Comparison of ENCODE assay signal across 8 mouse cellular contexts in the genomic region with DNA sequence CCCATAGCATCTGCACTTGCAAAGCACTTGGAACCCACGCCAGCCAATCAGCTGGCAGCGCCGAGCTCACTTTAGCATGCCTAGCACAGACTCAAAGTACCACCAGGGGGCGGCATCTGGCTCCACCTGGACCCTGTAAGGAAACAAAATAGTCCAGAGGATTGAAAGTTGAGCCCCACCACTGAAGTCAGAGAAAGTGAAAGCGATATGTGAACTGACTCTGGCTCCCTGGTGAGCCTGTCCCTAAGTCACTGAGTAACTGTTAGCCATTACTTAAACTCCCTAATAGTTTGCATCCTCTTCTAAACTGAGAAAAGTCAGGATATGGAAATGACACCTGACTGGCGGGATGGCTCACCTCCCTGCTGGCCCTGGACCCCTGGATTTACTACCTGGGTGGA. TPM values are rescaled to one million over a fixed set of nuclear protein-coding genes. Genes with fewer than 3 reads are reported as not detected.
DNase-seq lines count a peak whose midpoint lies in the region; ATAC-seq and TF ChIP-seq lines count a peak whose summit lies in the region.

No protein-coding gene starts in this region.

- no peaks in the 10 kb centered on the region for H3K36me3 ChIP-seq in embryonic facial prominence, embryonic 13.5 days
- no peaks in the 10 kb centered on the region for H3K36me3 ChIP-seq in heart, adult 2 months (ENCODE audit: control insufficient read depth, insufficient read depth, low read length)
- no peaks in the 10 kb centered on the region for H3K36me3 ChIP-seq in limb, embryonic 14.5 days (ENCODE audit: control insufficient read depth, insufficient read depth, low read length)
- no peaks in the 10 kb centered on the region for H3K36me3 ChIP-seq in midbrain, postnatal 0 days (ENCODE audit: insufficient read depth, low read length)

- no peak overlapping the region for H3K27ac ChIP-seq in embryonic facial prominence, embryonic 13.5 days
- H3K27ac ChIP-seq in heart, adult 2 months: peak overlapping the region; percentile 24
- H3K27ac ChIP-seq in limb, embryonic 14.5 days (replicated peaks; ENCODE audit: low read depth, low read length): no peak overlapping the region
- H3K27ac ChIP-seq in midbrain, postnatal 0 days (ENCODE audit: low read depth, low read length): no peak overlapping the region

- intact Hi-C loops in heart, adult 2 months (cut with DNase I): loop anchor here (1.0 to 5.0 kb wide), 4 partner anchors 94 to 531 kb away; partner anchors contain the start of gene Amz2

- H3K9me3 ChIP-seq in embryonic facial prominence, embryonic 13.5 days: no peaks in the 10 kb centered on the region
- H3K9me3 ChIP-seq in limb, embryonic 14.5 days (ENCODE audit: control insufficient read depth, low read length): no peaks in the 10 kb centered on the region
- H3K9me3 ChIP-seq in midbrain, postnatal 0 days (ENCODE audit: low read length): no peaks in the 10 kb centered on the region

- H3K4me1 ChIP-seq in embryonic facial prominence, embryonic 13.5 days: peaks cover 19% of the 10 kb centered on the region
- H3K4me1 ChIP-seq in heart, adult 2 months (ENCODE audit: control insufficient read depth, insufficient read depth, low read length): peaks cover 5% of the 10 kb centered on the region
- H3K4me1 ChIP-seq in limb, embryonic 14.5 days (ENCODE audit: control insufficient read depth, insufficient read depth, low read length): peaks cover 8% of the 10 kb centered on the region; the same call in 1 of the 2 replicates
- no peaks in the 10 kb centered on the region for H3K4me1 ChIP-seq in midbrain, postnatal 0 days (ENCODE audit: insufficient read depth, low read length)

- no peak for TF ChIP-seq POLR2A in heart, adult 2 months (IDR thresholded peaks at IDR 0.05; ENCODE audit: insufficient read depth, low read depth, low read length)
- TF ChIP-seq POLR2A in limb, embryonic 14.5 days (IDR thresholded peaks at IDR 0.05; ENCODE audit: borderline replicate concordance, extremely low read depth, insufficient read depth, insufficient read length): no peak

- no peaks in the 10 kb centered on the region; the same call in 1 of the 2 replicates for H3K27me3 ChIP-seq in embryonic facial prominence, embryonic 13.5 days
- H3K27me3 ChIP-seq in heart, adult 2 months (ENCODE audit: control insufficient read depth, insufficient read depth, low read length): no peaks in the 10 kb centered on the region
- H3K27me3 ChIP-seq in limb, embryonic 14.5 days (ENCODE audit: control insufficient read depth, insufficient read depth, low read length): no peaks in the 10 kb centered on the region
- H3K27me3 ChIP-seq in midbrain, postnatal 0 days (ENCODE audit: insufficient read depth, low read length): no peaks in the 10 kb centered on the region

- ATAC-seq in embryonic facial prominence, embryonic 13.5 days (ENCODE audit: insufficient number of reproducible peaks, insufficient read depth, low FRiP score, low TSS enrichment, low read depth): peak; percentile 85
- peak; percentile 91 for ATAC-seq in limb, embryonic 14.5 days (ENCODE audit: low FRiP score, low read depth)
- peak; percentile 83 for ATAC-seq in midbrain, postnatal 0 days (ENCODE audit: low FRiP score)

- 4% methylated on average over 6 of the region's 6 CpGs for WGBS in embryonic facial prominence, embryonic 13.5 days
- WGBS in heart, adult 2 months: 7% methylated on average over 6 of the region's 6 CpGs
- WGBS in limb, embryonic 14.5 days: 5% methylated on average over 6 of the region's 6 CpGs
- WGBS in midbrain, postnatal 0 days: 10% methylated on average over 6 of the region's 6 CpGs

- TF ChIP-seq CTCF in heart, adult 2 months (IDR thresholded peaks at IDR 0.05): peak; percentile 93
- TF ChIP-seq CTCF in midbrain, postnatal 0 days (IDR thresholded peaks at IDR 0.05): peak; percentile 91

- peak overlapping the region; percentile 55; the same call in 1 of the 2 replicates for H3K9ac ChIP-seq in embryonic facial prominence, embryonic 13.5 days
- peak overlapping the region; percentile 52 for H3K9ac ChIP-seq in heart, adult 2 months (ENCODE audit: low read depth, low read length)
- no peak overlapping the region for H3K9ac ChIP-seq in limb, embryonic 14.5 days (ENCODE audit: low read depth, low read length, severe bottlenecking)
- no peak overlapping the region for H3K9ac ChIP-seq in midbrain, postnatal 0 days (replicated peaks; ENCODE audit: low read length, poor library complexity, severe bottlenecking)

- peak overlapping the region; percentile 31 for H3K4me3 ChIP-seq in embryonic facial prominence, embryonic 13.5 days
- H3K4me3 ChIP-seq in heart, adult 2 months: peak overlapping the region; percentile 42
- peak overlapping the region; percentile 24 for H3K4me3 ChIP-seq in limb, embryonic 14.5 days (replicated peaks; ENCODE audit: low read length)
- H3K4me3 ChIP-seq in midbrain, postnatal 0 days (ENCODE audit: low read depth, low read length): peak overlapping the region; percentile 9; the same call in 1 of the 2 replicates

- peak overlapping the region; percentile 57 for H3K4me2 ChIP-seq in embryonic facial prominence, embryonic 13.5 days
- peak overlapping the region; percentile 44 for H3K4me2 ChIP-seq in limb, embryonic 14.5 days (replicated peaks; ENCODE audit: low read depth, low read length, severe bottlenecking)
- H3K4me2 ChIP-seq in midbrain, postnatal 0 days (ENCODE audit: low read depth, low read length, poor library complexity, severe bottlenecking): peak overlapping the region; percentile 43

- peak; percentile 84 for DNase-seq in 3134 (ENCODE audit: extremely low read depth, insufficient read length, low spot score)
- peak; percentile 95 to 97 for DNase-seq in adrenal gland, postnatal 36 days
- DNase-seq in heart, adult 2 months: peak; percentile 91 to 92
- DNase-seq in kidney, adult 8-10 months: peak; percentile 90 to 96
- peak; percentile 96 for DNase-seq in limb, embryonic 14.5 days (ENCODE audit: low spot score)
- peak; percentile 95 for DNase-seq in midbrain, postnatal 0 days (ENCODE audit: low spot score)
- DNase-seq in spleen, postnatal 14 days (ENCODE audit: low spot score in 2 of 2): peak; percentile 85 to 92

- H3K79me2 ChIP-seq in heart, adult 2 months (replicated peaks; ENCODE audit: control insufficient read depth, insufficient read depth, low read length): no peaks in the 10 kb centered on the region

- TF ChIP-seq EP300 in heart, adult 2 months (IDR thresholded peaks at IDR 0.05; ENCODE audit: insufficient read depth, low read depth, low read length): peak; percentile 79; the same call in 1 of the 2 replicates

RNA-seq across cellular contexts. Expression of gene Gna13, which starts 31.2 kb away (rescaled TPM):
- total RNA-seq in adrenal gland, postnatal 36 days (2021): 10 to 100 TPM; 65.2 to 70.7 TPM
- polyA plus RNA-seq in embryonic facial prominence, embryonic 13.5 days (2015; fragmentation: Nextera tagmentation; extraction: Ambion mirVana): 21.4 and 22.1 TPM in 2 replicates
- 10 to 100 TPM; 30.8 to 30.9 TPM for total RNA-seq in heart, adult 2 months (2021)
- 12.7 and 21.1 TPM in 2 replicates for polyA plus RNA-seq in heart, adult 2 months (2012; rRNA removed)
- polyA plus RNA-seq in limb, embryonic 14.5 days (2012; rRNA removed): 24.8 and 28.7 TPM in 2 replicates
- 26.2 and 28.3 TPM in 2 replicates for polyA plus RNA-seq in limb, embryonic 14.5 days (2014; fragmentation: Nextera tagmentation; extraction: Ambion mirVana)
- total RNA-seq in midbrain, postnatal 0 days (2014; rRNA removed): 50.3 and 61.0 TPM in 2 replicates
- polyA plus RNA-seq in midbrain, postnatal 0 days (2015; fragmentation: Nextera tagmentation; extraction: Ambion mirVana): 31.1 and 35.3 TPM in 2 replicates

RNA-seq across cellular contexts. Expression of gene Rgs9, which starts 33.5 kb away (rescaled TPM):
- 1 to 10 TPM; 3.1 to 5.1 TPM for total RNA-seq in adrenal gland, postnatal 36 days (2021)
- polyA plus RNA-seq in embryonic facial prominence, embryonic 13.5 days (2015; fragmentation: Nextera tagmentation; extraction: Ambion mirVana): 2.1 and 3.0 TPM in 2 replicates
- under 1 TPM in 1 of 2 experiments, not detected in 1; 0.09 TPM for total RNA-seq in heart, adult 2 months (2021)
- 0.21 and 0.32 TPM in 2 replicates for polyA plus RNA-seq in heart, adult 2 months (2012; rRNA removed)
- polyA plus RNA-seq in limb, embryonic 14.5 days (2012; rRNA removed): 6.0 and 6.1 TPM in 2 replicates
- 2.1 and 3.3 TPM in 2 replicates for polyA plus RNA-seq in limb, embryonic 14.5 days (2014; fragmentation: Nextera tagmentation; extraction: Ambion mirVana)
- total RNA-seq in midbrain, postnatal 0 days (2014; rRNA removed): 33.8 and 42.1 TPM in 2 replicates
- polyA plus RNA-seq in midbrain, postnatal 0 days (2015; fragmentation: Nextera tagmentation; extraction: Ambion mirVana): 19.3 and 23.3 TPM in 2 replicates

Comparison
In these comparisons a context has a peak if more than half of its experiments do, and no peak if none do; other contexts are left out.
1. H3K9ac ChIP-seq: peak in embryonic facial prominence, embryonic 13.5 days (single experiment) and heart, adult 2 months (single experiment); none in limb, embryonic 14.5 days (single experiment) and midbrain, postnatal 0 days (single experiment).
2. Peak in every context shown above with its lines, with median percentiles within 50 percentile points of each other: DNase-seq, ATAC-seq, H3K4me2 ChIP-seq and H3K4me3 ChIP-seq.